Mouse (Mus musculus) thymus, adult 2 months (tissue): ENCODE results near the gene Rnf126.

ENCODE experiments used
- CTCF ChIP-seq: fragments of 200-500 bp; IDR thresholded peaks from 2 replicates; pipeline ENCODE4 v1.5.1; 2012; ENCODE audit warnings: mild to moderate bottlenecking, control low read depth, low read length, moderate library complexity, borderline replicate concordance; ENCODE audit not compliant: control insufficient read depth, poor library complexity, insufficient read depth; ENCODE audit errors: extremely low read depth
- POLR2A ChIP-seq: fragments of 200-500 bp; IDR thresholded peaks from 2 replicates; pipeline ENCODE4 v1.6.1; 2012; ENCODE audit warnings: mild to moderate bottlenecking, low read length, control low read depth, moderate library complexity; ENCODE audit not compliant: control insufficient read depth, poor library complexity, insufficient read depth; ENCODE audit errors: extremely low read depth

- TF ChIP-seq POLR2A, result no peak
- TF ChIP-seq CTCF, result no peak
Observed at GRCm38 (mm10) chr10:79765228-79765745, 1.5 kb downstream of the Rnf126 start.
